Mouse (Mus musculus): ENCODE measurements around the gene Plxnd1. TPM values are rescaled to one million over a fixed set of nuclear protein-coding genes. Genes with fewer than 3 reads are reported as not detected.

Plxnd1 gene
- polyA plus RNA-seq, 2 experiments, result 50.4 to 61.9 TPM

- DNase-seq (ENCODE audit: low spot score) (no peak), ATAC-seq (ENCODE audit: low FRiP score, low read depth) (no peak)
- Histone ChIP-seq H3K36me3 (ENCODE audit: control insufficient read depth, insufficient read depth, low read length) (no peaks in the 10 kb centered on the region), H3K27me3 (ENCODE audit: control insufficient read depth, insufficient read depth, low read length) (no peaks in the 10 kb centered on the region), H3K27ac (replicated peaks; ENCODE audit: low read depth, low read length) (no peak overlapping the region), H3K9ac (ENCODE audit: low read depth, low read length, severe bottlenecking) (no peak overlapping the region), H3K9me3 (ENCODE audit: control insufficient read depth, low read length) (no peaks in the 10 kb centered on the region), H3K4me1 (ENCODE audit: control insufficient read depth, insufficient read depth, low read length) (no peaks in the 10 kb centered on the region), H3K4me2 (replicated peaks; ENCODE audit: low read depth, low read length, severe bottlenecking) (no peak overlapping the region), H3K4me3 (replicated peaks; ENCODE audit: low read length) (no peak overlapping the region)
- 12% methylated on average over 9 of the region's 12 CpGs for WGBS
- no peak for TF ChIP-seq POLR2A (IDR thresholded peaks at IDR 0.05; ENCODE audit: borderline replicate concordance, extremely low read depth, insufficient read depth, insufficient read length)
Observed at GRCm38 (mm10) chr6:115941128-115941527, 53.7 kb downstream of the Plxnd1 start.

- H3K36me3 ChIP-seq (ENCODE audit: control insufficient read depth, insufficient read depth, low read length), result no peaks in the 10 kb centered on the region
- H3K27me3 ChIP-seq (ENCODE audit: control insufficient read depth, insufficient read depth, low read length), result no peaks in the 10 kb centered on the region
- DNase-seq (ENCODE audit: low spot score), result no peak
- 76% methylated on average over 1 of the region's 1 CpGs for WGBS
- no peak overlapping the region for H3K9ac ChIP-seq (ENCODE audit: low read depth, low read length, severe bottlenecking)
- H3K27ac ChIP-seq (replicated peaks; ENCODE audit: low read depth, low read length), result no peak overlapping the region
- no peak for TF ChIP-seq POLR2A (IDR thresholded peaks at IDR 0.05; ENCODE audit: borderline replicate concordance, extremely low read depth, insufficient read depth, insufficient read length)
- ATAC-seq (ENCODE audit: low FRiP score, low read depth), result no peak
- no peaks in the 10 kb centered on the region for H3K9me3 ChIP-seq (ENCODE audit: control insufficient read depth, low read length)
- no peak overlapping the region for H3K4me2 ChIP-seq (replicated peaks; ENCODE audit: low read depth, low read length, severe bottlenecking)
- no peaks in the 10 kb centered on the region for H3K4me1 ChIP-seq (ENCODE audit: control insufficient read depth, insufficient read depth, low read length)
- H3K4me3 ChIP-seq (replicated peaks; ENCODE audit: low read length), result no peak overlapping the region
Observed at GRCm38 (mm10) chr6:115940603-115941002, 54.2 kb downstream of the Plxnd1 start.

- DNase-seq (ENCODE audit: low spot score), result no peak
- Histone ChIP-seq H3K9me3 (ENCODE audit: control insufficient read depth, low read length) (no peaks in the 10 kb centered on the region), H3K27me3 (ENCODE audit: control insufficient read depth, insufficient read depth, low read length) (no peaks in the 10 kb centered on the region), H3K4me1 (ENCODE audit: control insufficient read depth, insufficient read depth, low read length) (no peaks in the 10 kb centered on the region), H3K36me3 (ENCODE audit: control insufficient read depth, insufficient read depth, low read length) (no peaks in the 10 kb centered on the region), H3K27ac (replicated peaks; ENCODE audit: low read depth, low read length) (no peak overlapping the region), H3K4me3 (replicated peaks; ENCODE audit: low read length) (no peak overlapping the region), H3K4me2 (replicated peaks; ENCODE audit: low read depth, low read length, severe bottlenecking) (no peak overlapping the region), H3K9ac (ENCODE audit: low read depth, low read length, severe bottlenecking) (no peak overlapping the region)
- TF ChIP-seq POLR2A (IDR thresholded peaks at IDR 0.05; ENCODE audit: borderline replicate concordance, extremely low read depth, insufficient read depth, insufficient read length), result no peak
- WGBS, result 53% methylated on average over 1 of the region's 1 CpGs
- ATAC-seq (ENCODE audit: low FRiP score, low read depth), result no peak
Observed at GRCm38 (mm10) chr6:115938798-115939197, 56.0 kb downstream of the Plxnd1 start.

GRCm38 (mm10) chr6:115938011-115938410, 56.8 kb downstream of the Plxnd1 start:
- no peak for DNase-seq (ENCODE audit: low spot score)
- Histone ChIP-seq H3K27me3 (ENCODE audit: control insufficient read depth, insufficient read depth, low read length) (no peaks in the 10 kb centered on the region), H3K4me3 (replicated peaks; ENCODE audit: low read length) (no peak overlapping the region), H3K27ac (replicated peaks; ENCODE audit: low read depth, low read length) (no peak overlapping the region), H3K9me3 (ENCODE audit: control insufficient read depth, low read length) (no peaks in the 10 kb centered on the region), H3K4me1 (ENCODE audit: control insufficient read depth, insufficient read depth, low read length) (no peaks in the 10 kb centered on the region), H3K36me3 (ENCODE audit: control insufficient read depth, insufficient read depth, low read length) (no peaks in the 10 kb centered on the region), H3K4me2 (replicated peaks; ENCODE audit: low read depth, low read length, severe bottlenecking) (no peak overlapping the region), H3K9ac (ENCODE audit: low read depth, low read length, severe bottlenecking) (no peak overlapping the region)
- no peak for ATAC-seq (ENCODE audit: low FRiP score, low read depth)
- 97% methylated on average over 2 of the region's 2 CpGs for WGBS
- TF ChIP-seq POLR2A (IDR thresholded peaks at IDR 0.05; ENCODE audit: borderline replicate concordance, extremely low read depth, insufficient read depth, insufficient read length), result no peak

GRCm38 (mm10) chr6:115935544-115935943, 59.3 kb downstream of the Plxnd1 start:
- H3K27ac ChIP-seq (replicated peaks; ENCODE audit: low read depth, low read length), result no peak overlapping the region
- no peaks in the 10 kb centered on the region for H3K36me3 ChIP-seq (ENCODE audit: control insufficient read depth, insufficient read depth, low read length)
- no peak overlapping the region for H3K4me3 ChIP-seq (replicated peaks; ENCODE audit: low read length)
- H3K9me3 ChIP-seq (ENCODE audit: control insufficient read depth, low read length), result no peaks in the 10 kb centered on the region
- DNase-seq (ENCODE audit: low spot score) (no peak), ATAC-seq (ENCODE audit: low FRiP score, low read depth) (no peak)
- no peaks in the 10 kb centered on the region for H3K27me3 ChIP-seq (ENCODE audit: control insufficient read depth, insufficient read depth, low read length)
- H3K4me2 ChIP-seq (replicated peaks; ENCODE audit: low read depth, low read length, severe bottlenecking), result no peak overlapping the region
- TF ChIP-seq POLR2A (IDR thresholded peaks at IDR 0.05; ENCODE audit: borderline replicate concordance, extremely low read depth, insufficient read depth, insufficient read length), result no peak
- WGBS, result 84% methylated on average over 8 of the region's 8 CpGs
- H3K9ac ChIP-seq (ENCODE audit: low read depth, low read length, severe bottlenecking), result no peak overlapping the region
- H3K4me1 ChIP-seq (ENCODE audit: control insufficient read depth, insufficient read depth, low read length), result no peaks in the 10 kb centered on the region

GRCm38 (mm10) chr6:115932391-115932790, 62.4 kb downstream of the Plxnd1 start:
- DNase-seq (ENCODE audit: low spot score) (no peak), ATAC-seq (ENCODE audit: low FRiP score, low read depth) (no peak)
- WGBS, result 88% methylated on average over 3 of the region's 3 CpGs
- no peak for TF ChIP-seq POLR2A (IDR thresholded peaks at IDR 0.05; ENCODE audit: borderline replicate concordance, extremely low read depth, insufficient read depth, insufficient read length)
- Histone ChIP-seq H3K36me3 (ENCODE audit: control insufficient read depth, insufficient read depth, low read length) (no peaks in the 10 kb centered on the region), H3K4me3 (replicated peaks; ENCODE audit: low read length) (no peak overlapping the region), H3K4me2 (replicated peaks; ENCODE audit: low read depth, low read length, severe bottlenecking) (no peak overlapping the region), H3K9ac (ENCODE audit: low read depth, low read length, severe bottlenecking) (no peak overlapping the region), H3K4me1 (ENCODE audit: control insufficient read depth, insufficient read depth, low read length) (no peaks in the 10 kb centered on the region), H3K9me3 (ENCODE audit: control insufficient read depth, low read length) (no peaks in the 10 kb centered on the region), H3K27ac (replicated peaks; ENCODE audit: low read depth, low read length) (no peak overlapping the region), H3K27me3 (ENCODE audit: control insufficient read depth, insufficient read depth, low read length) (no peaks in the 10 kb centered on the region)
